Mouse (Mus musculus) midbrain, postnatal 0 days (tissue): ENCODE measurements around the gene Ddb1. TPM values are rescaled to one million over a fixed set of nuclear protein-coding genes. Genes with fewer than 3 reads are reported as not detected.

Experiments
- ATAC-seq: fragments of 200-750 bp; cut with Nextera tagmentation; 2 replicates; pipeline ENCODE4 v1.8.0; 2017; ENCODE audit warnings: moderate number of reproducible peaks, mild to moderate bottlenecking, moderate TSS enrichment, moderate library complexity; ENCODE audit not compliant: low FRiP score
- DNase-seq: peaks from one replicate; pipeline ENCODE4 v3.0.0-alpha.2; 2015; ENCODE audit warnings: low spot score
- H3K27ac ChIP-seq: fragments of 300-500 bp; sonication (generic); 2 replicates; pipeline ENCODE4 v1.5.1; 2014; ENCODE audit warnings: low read depth, mild to moderate bottlenecking, low read length, mixed read lengths
- H3K27me3 ChIP-seq: fragments of 300-500 bp; sonication (generic); 2 replicates; pipeline ENCODE4 v1.6.1; 2014; ENCODE audit warnings: low read length, control low read depth, mixed read lengths; ENCODE audit not compliant: insufficient read depth
- H3K36me3 ChIP-seq: fragments of 300-500 bp; sonication (generic); 2 replicates; pipeline ENCODE4 v1.6.1; 2014; ENCODE audit warnings: low read length, control low read depth, mixed read lengths; ENCODE audit not compliant: insufficient read depth
- H3K4me1 ChIP-seq: fragments of 300-500 bp; sonication (generic); 2 replicates; pipeline ENCODE4 v1.6.1; 2014; ENCODE audit warnings: mild to moderate bottlenecking, control low read depth, antibody characterized with exemption, low read length, mixed read lengths; ENCODE audit not compliant: insufficient read depth
- H3K4me2 ChIP-seq: fragments of 300-500 bp; sonication (generic); 2 replicates; pipeline ENCODE4 v1.6.1; 2014; ENCODE audit warnings: low read depth, mild to moderate bottlenecking, low read length, mixed read lengths; ENCODE audit not compliant: poor library complexity, severe bottlenecking
- H3K4me3 ChIP-seq: fragments of 300-500 bp; sonication (generic); 2 replicates; pipeline ENCODE4 v1.5.1; 2014; ENCODE audit warnings: low read depth, mild to moderate bottlenecking, low read length, moderate library complexity
- H3K9ac ChIP-seq: fragments of 300-500 bp; sonication (generic); replicated peaks from 2 replicates; pipeline ENCODE4 v1.6.1; 2014; ENCODE audit warnings: mild to moderate bottlenecking, low read length, moderate library complexity, mixed read lengths; ENCODE audit not compliant: poor library complexity, severe bottlenecking
- H3K9me3 ChIP-seq: fragments of 300-500 bp; sonication (generic); 2 replicates; pipeline ENCODE4 v1.6.1; 2016; ENCODE audit warnings: low read length, control low read depth
- CTCF ChIP-seq: IDR thresholded peaks from 2 replicates; pipeline ENCODE4 v1.5.1; 2016; ENCODE audit warnings: antibody characterized with exemption, mild to moderate bottlenecking
- WGBS: fragments of 180-500 bp; shearing (Covaris S2); extraction: QIAGEN DNeasy Blood & Tissue Kit; methylation state at CpG from one replicate; pipeline ENCODE4 v1.1.7; 2014; 5-methylcytosine and 5-hydroxymethylcytosine counted together
- polyA plus RNA-seq: library from polyadenylated mRNA; unstranded; fragments of >200 nt; fragmentation: Nextera tagmentation; extraction: Ambion mirVana; gene quantifications from 2 replicates; pipeline ENCODE4 v1.2.1, GENCODE M21; 2015
- total RNA-seq: library from RNA; depleted of rRNA; stranded (reverse); fragments of >200 nt; gene quantifications from 2 replicates; pipeline ENCODE4 v1.2.3, GENCODE M21; 2014

The Ddb1 gene
- total and polyA plus RNA-seq, 2 experiments from 2014 or later: 135 to 247 TPM

GRCm38 (mm10) chr19:10608573-10609240 lies 3.6 kb downstream of the Ddb1 start:
- no peak overlapping the region for H3K4me2 ChIP-seq
- WGBS: 83% methylated on average over 5 of the region's 5 CpGs
- no peaks in the 10 kb centered on the region for H3K9me3 ChIP-seq
- H3K4me1 ChIP-seq: peaks cover 14% of the 10 kb centered on the region
- H3K27ac ChIP-seq: no peak overlapping the region
- ATAC-seq: no peak
- H3K36me3 ChIP-seq: peaks cover 62% of the 10 kb centered on the region
- DNase-seq: no peak
- no peak for TF ChIP-seq CTCF
- H3K27me3 ChIP-seq: no peaks in the 10 kb centered on the region
- H3K4me3 ChIP-seq: no peak overlapping the region
- no peak overlapping the region for H3K9ac ChIP-seq

GRCm38 (mm10) chr19:10634106-10634871 lies 29.2 kb downstream of the Ddb1 start, which contains the start of gene Vwce:
Gene Vwce, plus strand, starts transcription at chr19:10634213.
- Histone ChIP-seq H3K27me3 (no peaks in the 10 kb centered on the region), H3K36me3 (peaks cover 10% of the 10 kb centered on the region), H3K9ac (peak within 1 kb of the TSS; percentile 51), H3K4me2 (peak within 1 kb of the TSS; percentile 93), H3K4me3 (peak within 1 kb of the TSS; percentile 43), H3K9me3 (no peaks in the 10 kb centered on the region), H3K4me1 (no peaks in the 10 kb centered on the region), H3K27ac (peak within 1 kb of the TSS; percentile 55; the same call in 1 of the 2 replicates)
- peak; percentile 74 for ATAC-seq
- peak; percentile 62 for DNase-seq
- WGBS: 2% methylated on average over 32 of the region's 32 CpGs
- TF ChIP-seq CTCF: peak; percentile 57

GRCm38 (mm10) chr19:10634872-10635318 lies 29.8 kb downstream of the Ddb1 start:
- H3K27me3 ChIP-seq: no peaks in the 10 kb centered on the region
- H3K9me3 ChIP-seq: no peaks in the 10 kb centered on the region
- H3K4me3 ChIP-seq: peak overlapping the region; percentile 43
- H3K36me3 ChIP-seq: peaks cover 4% of the 10 kb centered on the region
- no peak for TF ChIP-seq CTCF
- H3K4me1 ChIP-seq: no peaks in the 10 kb centered on the region
- peak; percentile 55 for DNase-seq
- peak overlapping the region; percentile 93 for H3K4me2 ChIP-seq
- H3K9ac ChIP-seq: peak overlapping the region; percentile 51
- peak; percentile 90 for ATAC-seq
- H3K27ac ChIP-seq: peak overlapping the region; percentile 55; the same call in 1 of the 2 replicates
- 3% methylated on average over 21 of the region's 21 CpGs for WGBS

- H3K4me1 ChIP-seq: no peaks in the 10 kb centered on the region
- no peak for DNase-seq
- 69% methylated on average over 7 of the region's 7 CpGs for WGBS
Measured at GRCm38 (mm10) chr19:10637840-10638239, 32.7 kb downstream of the Ddb1 start.

GRCm38 (mm10) chr19:10640080-10640479 lies 35.0 kb downstream of the Ddb1 start:
- Histone ChIP-seq H3K27ac (no peak overlapping the region), H3K4me3 (no peak overlapping the region), H3K4me2 (no peak overlapping the region), H3K36me3 (no peaks in the 10 kb centered on the region), H3K4me1 (no peaks in the 10 kb centered on the region), H3K27me3 (no peaks in the 10 kb centered on the region), H3K9ac (no peak overlapping the region), H3K9me3 (no peaks in the 10 kb centered on the region)
- 10% methylated on average over 5 of the region's 5 CpGs for WGBS
- no peak for TF ChIP-seq CTCF
- DNase-seq: no peak
- no peak for ATAC-seq

More at GRCm38 (mm10) chr19:10637840-10638239, 32.7 kb downstream of the Ddb1 start:
- H3K27ac ChIP-seq: no peak overlapping the region
- no peak for ATAC-seq
- no peaks in the 10 kb centered on the region for H3K9me3 ChIP-seq
- no peak for TF ChIP-seq CTCF
- no peaks in the 10 kb centered on the region for H3K36me3 ChIP-seq
- no peak overlapping the region for H3K4me2 ChIP-seq
- no peak overlapping the region for H3K9ac ChIP-seq
- H3K4me3 ChIP-seq: no peak overlapping the region
- H3K27me3 ChIP-seq: no peaks in the 10 kb centered on the region
